Mouse (Mus musculus) layer of hippocampus, postnatal 14 days (tissue): ENCODE results near the gene Dok1. TPM values are rescaled to one million over a fixed set of nuclear protein-coding genes. Genes with fewer than 3 reads are reported as not detected.

Experiments
- DNase-seq, 2 experiments: peaks; one replicate each; pipeline ENCODE4 v3.0.0; 2021 to 2022; ENCODE audit warnings: low spot score in 2 of 2, mixed read lengths in 1 of 2
- total RNA-seq, 2 experiments: library from RNA; stranded (reverse); gene quantifications; 2 replicates each; pipeline ENCODE4 v1.2.3; 2021

Gene Dok1
- total RNA-seq, 2 experiments from 2014 or later: 3.1 to 3.3 TPM

- DNase-seq: peak in 1 of 2 experiments; percentile 42
Observed at GRCm38 (mm10) chr6:83053136-83053960, 20.1 kb upstream of the Dok1 start.

- DNase-seq: no peak
Observed at GRCm38 (mm10) chr6:83049367-83049766, 16.1 kb upstream of the Dok1 start.

- DNase-seq: no peak
Observed at GRCm38 (mm10) chr6:83044742-83045141, 11.5 kb upstream of the Dok1 start.

GRCm38 (mm10) chr6:83043993-83044392 lies 10.7 kb upstream of the Dok1 start:
- DNase-seq: no peak

- no peak for DNase-seq
Observed at GRCm38 (mm10) chr6:83043561-83043960, 10.3 kb upstream of the Dok1 start.

GRCm38 (mm10) chr6:83040601-83041000 lies 7.3 kb upstream of the Dok1 start:
- DNase-seq: no peak

- DNase-seq: peak; percentile 83 to 84
Observed at GRCm38 (mm10) chr6:83038496-83039012, 5.3 kb upstream of the Dok1 start.

- no peak for DNase-seq
Observed at GRCm38 (mm10) chr6:83037188-83037587, 3.9 kb upstream of the Dok1 start.

GRCm38 (mm10) chr6:83034463-83035055 lies 1.3 kb upstream of the Dok1 start:
- no peak for DNase-seq

- no peak for DNase-seq
Observed at GRCm38 (mm10) chr6:83032769-83033191, 491 bp downstream of the Dok1 start.

GRCm38 (mm10) chr6:83031921-83032590 lies 1.2 kb downstream of the Dok1 start:
- DNase-seq: no peak

GRCm38 (mm10) chr6:83031111-83031510 lies 2.2 kb downstream of the Dok1 start:
- no peak for DNase-seq

GRCm38 (mm10) chr6:83029777-83030176 lies 3.5 kb downstream of the Dok1 start:
- no peak for DNase-seq

GRCm38 (mm10) chr6:83027706-83028105 lies 5.6 kb downstream of the Dok1 start:
- no peak for DNase-seq

GRCm38 (mm10) chr6:83027293-83027692 lies 6.0 kb downstream of the Dok1 start:
- no peak for DNase-seq

GRCm38 (mm10) chr6:83025221-83025620 lies 8.1 kb downstream of the Dok1 start:
- no peak for DNase-seq

GRCm38 (mm10) chr6:83024421-83024820 lies 8.8 kb downstream of the Dok1 start:
- DNase-seq: no peak

GRCm38 (mm10) chr6:83023786-83024185 lies 9.5 kb downstream of the Dok1 start:
- no peak for DNase-seq

GRCm38 (mm10) chr6:83023008-83023407 lies 10.3 kb downstream of the Dok1 start:
- DNase-seq: no peak

- DNase-seq: no peak
Observed at GRCm38 (mm10) chr6:83020836-83021593, 12.3 kb downstream of the Dok1 start.

GRCm38 (mm10) chr6:83020121-83020520 lies 13.2 kb downstream of the Dok1 start:
- no peak for DNase-seq
